Mouse (Mus musculus) bone marrow, adult 2 months (tissue): ENCODE measurements around the gene Ube2z. TPM values are rescaled to one million over a fixed set of nuclear protein-coding genes. Genes with fewer than 3 reads are reported as not detected.

Source experiments
- H3K27ac ChIP-seq: fragments of 200-500 bp; 2 replicates; pipeline ENCODE4 v1.5.1; 2012; ENCODE audit warnings: low read depth, mild to moderate bottlenecking, control low read depth, inconsistent platforms, low read length; ENCODE audit not compliant: control insufficient read depth, poor library complexity, insufficient read depth
- H3K4me1 ChIP-seq: fragments of 200-500 bp; 2 replicates; pipeline ENCODE4 v1.6.1; 2011; ENCODE audit warnings: low read length; ENCODE audit not compliant: control insufficient read depth, insufficient read depth
- H3K4me3 ChIP-seq: fragments of 200-500 bp; replicated peaks from 2 replicates; pipeline ENCODE3; 2011; ENCODE audit warnings: mild to moderate bottlenecking, low read depth, low read length, control low read depth; ENCODE audit not compliant: control insufficient read depth
- CTCF ChIP-seq: fragments of 200-500 bp; IDR thresholded peaks from 2 replicates; pipeline ENCODE4 v1.5.1; 2011; ENCODE audit warnings: low read length, control low read depth; ENCODE audit not compliant: control insufficient read depth, insufficient read depth
- POLR2A ChIP-seq: fragments of 200-500 bp; IDR thresholded peaks from 2 replicates; pipeline ENCODE4 v1.6.1; 2011; ENCODE audit warnings: low read depth, mild to moderate bottlenecking, control low read depth, low read length, borderline replicate concordance; ENCODE audit not compliant: control insufficient read depth
- WGBS: fragments of 180-500 bp; shearing (Covaris S2); methylation state at CpG from one replicate; pipeline ENCODE4 v1.1.7; 2018; 5-methylcytosine and 5-hydroxymethylcytosine counted together
- polyA plus RNA-seq: library from polyadenylated mRNA; stranded (reverse); fragments of >200 nt; gene quantifications from 2 replicates; pipeline ENCODE4 v1.2.4, GENCODE M21; 2011; ENCODE audit warnings: low replicate concordance; ENCODE audit not compliant: missing spikeins, insufficient read depth, insufficient read length

Gene Ube2z
- polyA plus RNA-seq, 1 experiment, result 26.9 TPM

- peaks cover 3% of the 10 kb centered on the region for H3K4me1 ChIP-seq
- 95% methylated on average over 3 of the region's 3 CpGs for WGBS
- H3K4me3 ChIP-seq, result no peak overlapping the region
- no peak overlapping the region for H3K27ac ChIP-seq
- TF ChIP-seq CTCF (no peak), POLR2A (no peak)
These were observed 31.9 kb downstream of the Ube2z start for GRCm38 (mm10) chr11:96033264-96033663.

DNA sequence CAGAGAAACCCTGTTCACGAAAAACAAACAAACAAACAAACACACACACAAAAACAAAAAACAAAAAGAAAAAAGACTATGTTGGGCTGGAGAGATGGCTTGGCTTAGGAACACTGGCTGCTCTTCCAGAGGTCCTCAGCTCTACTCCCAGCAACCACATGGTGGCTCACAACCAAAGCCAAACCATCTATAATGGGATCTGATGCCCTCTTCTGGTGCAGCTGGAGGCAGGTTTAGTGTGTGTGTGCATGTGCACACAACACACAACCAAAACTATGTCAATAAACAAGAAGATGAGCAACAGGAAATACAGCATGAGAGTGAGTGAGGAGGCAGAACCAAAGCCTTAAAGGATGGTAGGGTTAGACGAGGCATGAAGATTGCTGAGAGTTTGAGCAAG lies 33.5 kb downstream of the Ube2z start:
- Histone ChIP-seq H3K4me1 (peaks cover 3% of the 10 kb centered on the region), H3K27ac (no peak overlapping the region), H3K4me3 (no peak overlapping the region)
- TF ChIP-seq CTCF (no peak), POLR2A (no peak)
- 83% methylated on average over 2 of the region's 2 CpGs for WGBS

- H3K4me1 ChIP-seq, result peaks cover 3% of the 10 kb centered on the region
- H3K27ac ChIP-seq, result no peak overlapping the region
- no peak for TF ChIP-seq POLR2A
- TF ChIP-seq CTCF, result no peak
- WGBS, result 81% methylated on average over 3 of the region's 3 CpGs
- no peak overlapping the region for H3K4me3 ChIP-seq
These were observed 34.6 kb downstream of the Ube2z start for GRCm38 (mm10) chr11:96030571-96030970.

DNA sequence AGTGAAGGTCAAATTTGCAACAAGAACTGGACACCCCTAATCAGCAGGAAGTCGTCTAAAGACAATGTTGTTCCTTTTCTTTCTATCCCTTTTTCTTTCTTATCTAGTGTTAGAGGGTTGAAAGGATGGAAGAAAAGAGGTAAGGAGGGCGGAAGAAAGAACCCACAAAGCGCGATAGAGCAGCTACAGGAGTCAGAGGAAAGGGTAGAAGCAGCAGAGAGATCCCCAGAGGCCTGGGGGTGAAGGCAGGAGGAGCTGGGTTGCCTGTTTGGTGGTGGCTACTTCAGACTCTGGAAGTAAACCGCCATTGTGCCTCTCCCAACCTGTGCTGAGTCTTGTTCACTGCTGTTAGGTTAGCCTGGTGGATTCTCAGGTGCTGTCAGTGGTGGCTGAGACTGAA lies 37.1 kb downstream of the Ube2z start:
- H3K4me3 ChIP-seq, result no peak overlapping the region
- H3K4me1 ChIP-seq, result no peaks in the 10 kb centered on the region
- H3K27ac ChIP-seq, result no peak overlapping the region
- WGBS, result 54% methylated on average over 5 of the region's 5 CpGs
- TF ChIP-seq POLR2A (no peak), CTCF (no peak)

GRCm38 (mm10) chr11:96020622-96021021 lies 44.6 kb downstream of the Ube2z start:
- WGBS, result 62% methylated on average over 4 of the region's 4 CpGs
- no peak overlapping the region for H3K4me3 ChIP-seq
- no peak overlapping the region for H3K27ac ChIP-seq
- H3K4me1 ChIP-seq, result no peaks in the 10 kb centered on the region
- TF ChIP-seq CTCF, result no peak
- TF ChIP-seq POLR2A, result no peak

DNA sequence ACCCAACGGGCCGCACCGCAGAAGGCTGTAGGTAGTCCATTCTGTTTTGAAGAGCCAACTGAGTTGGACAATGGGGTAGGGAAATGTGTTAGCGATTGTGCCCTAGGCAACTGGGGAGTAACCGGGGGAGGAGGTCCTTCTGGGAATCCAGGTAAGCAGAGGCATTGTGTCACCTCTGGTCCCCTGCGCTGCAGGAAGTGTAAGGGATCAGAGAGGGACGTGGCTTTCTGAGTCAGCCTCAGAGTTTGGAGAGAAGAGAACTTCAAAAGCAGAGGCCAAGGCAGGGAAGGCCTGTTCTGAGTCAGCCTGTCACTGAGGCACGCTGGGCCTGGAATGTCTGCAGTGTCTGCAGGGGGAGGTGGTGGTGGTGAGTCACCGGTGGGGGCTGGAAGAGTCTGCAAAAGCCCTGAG lies 47.2 kb downstream of the Ube2z start:
- TF ChIP-seq CTCF, result no peak
- TF ChIP-seq POLR2A, result no peak
- 55% methylated on average over 9 of the region's 9 CpGs for WGBS
- Histone ChIP-seq H3K4me3 (no peak overlapping the region), H3K4me1 (no peaks in the 10 kb centered on the region), H3K27ac (no peak overlapping the region)

DNA sequence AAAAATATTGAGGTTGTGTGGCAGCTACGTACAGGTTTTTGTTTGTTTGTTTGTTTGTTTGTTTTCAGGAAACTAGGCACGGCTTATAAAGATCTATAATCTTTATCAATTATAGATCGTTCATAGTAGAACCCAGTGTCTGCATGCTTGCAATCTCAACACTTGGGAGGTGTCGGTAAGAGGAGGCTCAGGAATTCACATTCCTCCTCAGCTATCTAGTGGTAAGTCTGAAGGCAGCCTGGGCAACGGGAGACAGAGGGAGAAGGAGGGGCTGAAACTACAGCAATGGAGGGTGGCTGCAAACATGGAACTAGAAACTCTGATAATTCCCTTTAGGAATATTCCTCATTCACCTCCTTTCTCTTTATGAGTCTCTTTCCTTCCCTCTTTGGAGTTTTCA lies 49.8 kb downstream of the Ube2z start:
- no peak for TF ChIP-seq CTCF
- H3K27ac ChIP-seq, result no peak overlapping the region
- no peak overlapping the region for H3K4me3 ChIP-seq
- 57% methylated on average over 5 of the region's 5 CpGs for WGBS
- no peaks in the 10 kb centered on the region for H3K4me1 ChIP-seq

DNA sequence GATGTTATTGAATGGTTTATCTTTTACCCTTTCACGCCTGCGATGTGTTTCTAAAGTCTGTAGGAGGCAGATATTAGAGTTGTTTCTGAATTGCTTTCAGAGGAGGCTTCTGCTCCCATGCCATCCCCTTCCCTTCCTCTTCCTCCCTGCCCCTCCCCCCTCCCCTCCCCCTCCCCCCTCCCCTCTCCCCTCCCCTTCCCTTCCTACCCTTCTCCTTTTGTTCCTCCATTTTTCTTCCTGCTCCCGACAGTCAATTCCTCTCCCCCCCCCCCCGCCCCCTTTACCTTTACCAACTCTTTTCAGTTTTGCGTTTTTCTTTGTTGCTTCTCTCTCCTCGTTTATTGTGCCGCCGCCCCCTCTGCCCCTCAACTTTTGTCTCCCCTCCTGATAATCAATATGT lies 53.2 kb downstream of the Ube2z start:
- Histone ChIP-seq H3K4me1 (no peaks in the 10 kb centered on the region), H3K27ac (no peak overlapping the region), H3K4me3 (no peak overlapping the region)
- TF ChIP-seq CTCF (no peak), POLR2A (no peak)
- 15% methylated on average over 5 of the region's 8 CpGs for WGBS

DNA sequence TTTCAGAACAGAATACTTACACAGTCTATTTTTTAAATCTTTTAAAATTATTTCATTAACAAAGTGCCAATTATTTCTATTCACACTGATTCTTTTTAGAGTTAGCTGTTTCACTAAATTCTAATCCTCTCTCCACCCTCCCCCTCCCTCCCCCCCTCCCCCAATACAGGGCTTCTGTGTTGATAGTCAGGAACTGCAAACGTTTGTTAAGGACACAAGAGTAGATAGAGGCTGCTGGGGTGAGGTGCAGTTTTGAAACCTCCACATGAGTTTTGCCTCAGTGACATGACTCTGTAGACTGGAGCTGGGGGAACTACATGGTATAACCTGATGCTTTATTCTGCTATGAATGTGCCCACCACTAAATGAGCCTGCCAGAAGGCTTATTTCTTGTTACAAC lies 56.4 kb downstream of the Ube2z start:
- Histone ChIP-seq H3K27ac (no peak overlapping the region), H3K4me3 (no peak overlapping the region), H3K4me1 (no peaks in the 10 kb centered on the region; the same call in 1 of the 2 replicates)
- whole genome bisulfite sequencing, result 8% methylated on average over 1 of the region's 1 CpGs
- TF ChIP-seq CTCF (no peak), POLR2A (no peak)
